Mouse (Mus musculus) inflammation-experienced regulatory T-cells, adult 6 months (primary cell): ENCODE measurements around the gene Tbc1d2. TPM values are rescaled to one million over a fixed set of nuclear protein-coding genes. Genes with fewer than 3 reads are reported as not detected.

Source experiments
- polyA plus RNA-seq, 3 experiments: library from polyadenylated mRNA; unstranded; fragments of 100-300 nt; shearing (Covaris generic); gene quantifications; one replicate each; pipeline ENCODE4 v1.2.1; 2017

Tbc1d2 gene
- polyA plus RNA-seq, 3 experiments from 2014 or later = 0.12 to 1.3 (median 0.34) TPM

Other genes starting within 250 kb of the Tbc1d2 start
- under 1 TPM in 2 of 3 experiments, not detected in 1; 0.15 to 0.32 TPM for gene Hemgn, start 236.7 kb downstream of the Tbc1d2 start, polyA plus RNA-seq
- gene Anp32b, start 199.3 kb downstream of the Tbc1d2 start, polyA plus RNA-seq = 10 to 100 TPM; 46.4 to 53.4 (median 46.5) TPM
- gene Nans, start 161.0 kb downstream of the Tbc1d2 start, polyA plus RNA-seq = 10 to 100 TPM; 63.1 to 97.7 (median 70.1) TPM
- 10 to 100 TPM; 19.2 to 34.4 (median 32.0) TPM for gene Trim14, start 114.1 kb downstream of the Tbc1d2 start, polyA plus RNA-seq
- 100 to 1,000 TPM in 2 of 3 experiments, 10 to 100 TPM in 1; 81.9 to 140 (median 126) TPM for gene Coro2a, start 48.0 kb downstream of the Tbc1d2 start, polyA plus RNA-seq